Mouse (Mus musculus) liver, adult 2 months (tissue): ENCODE measurements around the gene Smg9. TPM values are rescaled to one million over a fixed set of nuclear protein-coding genes. Genes with fewer than 3 reads are reported as not detected.

Source experiments
- DNase-seq: peaks from one replicate; pipeline ENCODE4 v3.0.0-alpha.2; 2011; ENCODE audit warnings: low read depth, low spot score; ENCODE audit errors: extremely low read depth
- H3K27ac ChIP-seq: fragments of 200-500 bp; replicated peaks from 2 replicates; pipeline ENCODE4 v1.5.1; 2012; ENCODE audit warnings: low read depth, mild to moderate bottlenecking, control low read depth, inconsistent platforms, low read length; ENCODE audit not compliant: insufficient read depth
- H3K27me3 ChIP-seq: fragments of 200-500 bp; 2 replicates; pipeline ENCODE4 v1.6.1; 2012; ENCODE audit warnings: mild to moderate bottlenecking, moderate library complexity, low read length, inconsistent platforms; ENCODE audit not compliant: control insufficient read depth, insufficient read depth
- H3K36me3 ChIP-seq: fragments of 200-500 bp; 2 replicates; pipeline ENCODE4 v1.6.1; 2012; ENCODE audit warnings: low read length, inconsistent platforms; ENCODE audit not compliant: control insufficient read depth, insufficient read depth
- H3K4me1 ChIP-seq: fragments of 200-500 bp; 2 replicates; pipeline ENCODE4 v1.6.1; 2011; ENCODE audit warnings: low read length; ENCODE audit not compliant: control insufficient read depth, insufficient read depth
- H3K4me3 ChIP-seq: fragments of 200-500 bp; 2 replicates; pipeline ENCODE4 v1.5.1; 2011; ENCODE audit warnings: low read depth, mild to moderate bottlenecking, control low read depth, low read length, moderate library complexity; ENCODE audit not compliant: insufficient read depth
- H3K79me2 ChIP-seq: fragments of 200-500 bp; 2 replicates; pipeline ENCODE4 v1.6.1; 2012; ENCODE audit warnings: inconsistent platforms, mild to moderate bottlenecking, low read length, moderate library complexity; ENCODE audit not compliant: control insufficient read depth, insufficient read depth
- H3K9ac ChIP-seq: fragments of 200-500 bp; 2 replicates; pipeline ENCODE4 v1.6.1; 2012; ENCODE audit warnings: low read depth, mild to moderate bottlenecking, control low read depth, inconsistent platforms, low read length
- CTCF ChIP-seq: fragments of 200-500 bp; IDR thresholded peaks from 2 replicates; pipeline ENCODE4 v1.5.1; 2011; ENCODE audit warnings: low read depth, low read length, control low read depth
- POLR2A ChIP-seq: fragments of 200-500 bp; IDR thresholded peaks from 2 replicates; pipeline ENCODE4 v1.6.1; 2011; ENCODE audit warnings: low read length, control low read depth; ENCODE audit not compliant: insufficient read depth; ENCODE audit errors: extremely low read depth
- WGBS: fragments of 180-500 bp; shearing (Covaris S2); methylation state at CpG from one replicate; pipeline ENCODE4 v1.1.7; 2018; 5-methylcytosine and 5-hydroxymethylcytosine counted together
- polyA plus RNA-seq: library from polyadenylated mRNA; depleted of rRNA; stranded (reverse); fragments of >200 nt; gene quantifications from 2 replicates; pipeline ENCODE4 v1.2.3, GENCODE M21; 2012
- total RNA-seq: library from RNA; depleted of rRNA; stranded (reverse); fragments of >200 nt; gene quantifications from 2 replicates; pipeline ENCODE4 v1.2.3, GENCODE M21; 2014

Gene Smg9
- total and polyA plus RNA-seq, 2 experiments: 3.7 to 17.8 TPM

GRCm38 (mm10) chr7:24446697-24447340 is 47.4 kb downstream of the Smg9 start:
- no peak overlapping the region for H3K9ac ChIP-seq

GRCm38 (mm10) chr7:24448782-24449517 is 49.5 kb downstream of the Smg9 start:
- DNase-seq: no peak
- Histone ChIP-seq H3K27ac (no peak overlapping the region), H3K9ac (no peak overlapping the region), H3K4me1 (no peaks in the 10 kb centered on the region), H3K27me3 (no peaks in the 10 kb centered on the region), H3K36me3 (no peaks in the 10 kb centered on the region), H3K79me2 (no peaks in the 10 kb centered on the region), H3K4me3 (no peak overlapping the region)
- WGBS: 57% methylated on average over 14 of the region's 14 CpGs
- TF ChIP-seq POLR2A (no peak), CTCF (no peak)

More at GRCm38 (mm10) chr7:24446697-24447340, 47.4 kb downstream of the Smg9 start:
- Histone ChIP-seq H3K27me3 (no peaks in the 10 kb centered on the region), H3K4me1 (no peaks in the 10 kb centered on the region), H3K27ac (no peak overlapping the region), H3K36me3 (no peaks in the 10 kb centered on the region), H3K79me2 (no peaks in the 10 kb centered on the region), H3K4me3 (no peak overlapping the region)
- TF ChIP-seq CTCF (no peak), POLR2A (no peak)
- WGBS: 74% methylated on average over 7 of the region's 7 CpGs
- no peak for DNase-seq

- 60% methylated on average over 9 of the region's 9 CpGs for WGBS
- H3K27me3 ChIP-seq: no peaks in the 10 kb centered on the region
Measured at GRCm38 (mm10) chr7:24450585-24451017, 51.2 kb downstream of the Smg9 start.

GRCm38 (mm10) chr7:24451855-24452311 is 52.5 kb downstream of the Smg9 start, which contains the start of gene Irgc1:
TSS of gene Irgc1 (minus strand) at chr7:24452297.
- TF ChIP-seq POLR2A: no peak
- TF ChIP-seq CTCF: no peak
- no peak within 1 kb of the TSS for H3K4me3 ChIP-seq
- no peak within 1 kb of the TSS for H3K27ac ChIP-seq
- no peaks in the 10 kb centered on the region for H3K36me3 ChIP-seq
- H3K9ac ChIP-seq: no peak within 1 kb of the TSS
- WGBS: 65% methylated on average over 9 of the region's 9 CpGs
- H3K27me3 ChIP-seq: no peaks in the 10 kb centered on the region
- no peaks in the 10 kb centered on the region for H3K4me1 ChIP-seq
- H3K79me2 ChIP-seq: no peaks in the 10 kb centered on the region
- DNase-seq: no peak

More at GRCm38 (mm10) chr7:24450585-24451017, 51.2 kb downstream of the Smg9 start:
- Histone ChIP-seq H3K4me1 (no peaks in the 10 kb centered on the region), H3K79me2 (no peaks in the 10 kb centered on the region), H3K36me3 (no peaks in the 10 kb centered on the region), H3K4me3 (no peak overlapping the region), H3K27ac (no peak overlapping the region), H3K9ac (no peak overlapping the region)
- TF ChIP-seq POLR2A (no peak), CTCF (no peak)
- no peak for DNase-seq

- Histone ChIP-seq H3K27ac (no peak overlapping the region), H3K4me1 (no peaks in the 10 kb centered on the region), H3K79me2 (no peaks in the 10 kb centered on the region), H3K36me3 (no peaks in the 10 kb centered on the region), H3K9ac (no peak overlapping the region), H3K4me3 (no peak overlapping the region), H3K27me3 (no peaks in the 10 kb centered on the region)
- DNase-seq: no peak
- 64% methylated on average over 2 of the region's 2 CpGs for WGBS
- TF ChIP-seq POLR2A: no peak
- no peak for TF ChIP-seq CTCF
Measured at GRCm38 (mm10) chr7:24454199-24454598, 54.8 kb downstream of the Smg9 start.

GRCm38 (mm10) chr7:24455726-24456125 is 56.3 kb downstream of the Smg9 start:
- Histone ChIP-seq H3K79me2 (no peaks in the 10 kb centered on the region), H3K4me3 (no peak overlapping the region), H3K27me3 (no peaks in the 10 kb centered on the region), H3K9ac (no peak overlapping the region), H3K27ac (no peak overlapping the region), H3K36me3 (no peaks in the 10 kb centered on the region), H3K4me1 (no peaks in the 10 kb centered on the region)
- 64% methylated on average over 5 of the region's 5 CpGs for WGBS
- DNase-seq: no peak
- TF ChIP-seq CTCF (no peak), POLR2A (no peak)
